Mouse (Mus musculus): ENCODE data around the gene Epb42. TPM values are rescaled to one million over a fixed set of nuclear protein-coding genes. Genes with fewer than 3 reads are reported as not detected.
"Not testable (repeated sequence)": the region's sequence is repeated elsewhere in the genome, so short reads cannot be mapped to it uniquely, and the experiment has no call there.

Gene Epb42
- polyA plus RNA-seq, 1 experiment: 0.13 TPM

DNA sequence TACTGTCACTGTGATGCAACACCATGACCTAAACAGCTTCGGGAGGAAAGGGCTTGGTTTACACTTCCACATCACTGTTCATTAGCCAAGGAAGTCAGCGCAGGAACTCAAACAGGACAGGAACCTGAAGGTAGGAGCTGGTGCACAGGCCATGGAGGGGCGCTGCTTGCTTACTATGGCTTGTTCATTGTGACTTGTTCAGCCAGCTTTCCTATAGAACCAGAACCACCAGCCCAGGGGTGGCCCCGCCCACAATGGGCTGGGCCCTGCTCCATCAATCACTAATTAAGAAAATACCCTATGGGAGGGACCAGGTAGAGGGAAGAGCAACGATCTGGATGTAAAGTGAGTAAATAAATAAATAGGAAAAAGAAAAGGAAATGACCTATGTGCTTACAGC is 63.9 kb downstream of the Epb42 start:
- TF ChIP-seq CTCF (IDR thresholded peaks at IDR 0.05; ENCODE audit: insufficient read depth, low read length): no peak
- TF ChIP-seq POLR2A (IDR thresholded peaks at IDR 0.05; ENCODE audit: borderline replicate concordance, extremely low read depth, low read depth, low read length): no peak
- DNase-seq: no peak
- H3K4me3 ChIP-seq (replicated peaks; ENCODE audit: extremely low read depth, low read depth, low read length): no peak overlapping the region
- 21% methylated on average over 5 of the region's 5 CpGs for WGBS
- H3K4me1 ChIP-seq (ENCODE audit: control insufficient read depth, insufficient read depth, low read length): peaks cover 4% of the 10 kb centered on the region; the same call in 1 of the 2 replicates

DNA sequence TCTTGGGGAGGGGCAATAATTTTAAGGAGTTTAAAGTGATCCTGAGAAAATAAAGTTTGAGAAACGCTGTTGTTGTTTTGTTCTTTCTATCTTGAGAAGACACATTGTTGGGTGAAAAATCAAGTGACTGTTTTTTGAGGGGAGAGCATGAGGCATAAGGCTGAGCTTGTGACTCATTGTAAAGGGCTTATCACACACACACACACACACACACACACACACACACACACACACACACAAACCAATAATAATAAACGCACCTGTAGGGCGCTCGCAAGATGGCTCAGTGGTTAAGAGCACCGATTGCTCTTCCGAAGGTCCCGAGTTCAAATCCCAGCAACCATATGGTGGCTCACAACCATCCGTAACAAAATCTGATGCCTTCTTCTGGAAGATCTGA is 64.6 kb downstream of the Epb42 start:
- not testable (repeated sequence) for H3K4me1 ChIP-seq (ENCODE audit: control insufficient read depth, insufficient read depth, low read length); H3K4me3 ChIP-seq (replicated peaks; ENCODE audit: extremely low read depth, low read depth, low read length); DNase-seq
- 93% methylated on average over 8 of the region's 8 CpGs for WGBS

DNA sequence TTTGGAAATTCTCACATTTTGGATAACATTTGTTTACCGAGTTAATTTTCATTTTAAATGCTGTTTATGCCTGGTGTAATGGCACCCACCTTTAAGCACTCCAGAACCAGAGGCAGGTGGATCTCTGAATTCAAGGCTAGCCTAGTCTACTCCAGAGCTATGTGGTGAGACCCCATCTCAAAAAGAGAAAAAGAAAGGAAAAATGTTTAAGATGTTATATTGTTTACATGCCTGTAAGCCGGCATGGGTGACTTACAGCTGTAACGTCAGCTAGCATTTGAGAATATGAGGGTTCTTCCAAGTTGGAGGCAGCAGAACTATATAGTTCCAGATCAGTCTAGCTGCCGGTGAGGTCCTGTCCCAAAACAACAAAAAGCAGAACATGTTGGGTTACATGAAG is 65.1 kb downstream of the Epb42 start:
- DNase-seq: no peak
- TF ChIP-seq POLR2A (IDR thresholded peaks at IDR 0.05; ENCODE audit: borderline replicate concordance, extremely low read depth, low read depth, low read length) (no peak), CTCF (IDR thresholded peaks at IDR 0.05; ENCODE audit: insufficient read depth, low read length) (no peak)
- H3K4me1 ChIP-seq (ENCODE audit: control insufficient read depth, insufficient read depth, low read length): peaks cover 6% of the 10 kb centered on the region
- WGBS: 89% methylated on average over 4 of the region's 4 CpGs
- H3K4me3 ChIP-seq (replicated peaks; ENCODE audit: extremely low read depth, low read depth, low read length): no peak overlapping the region

DNA sequence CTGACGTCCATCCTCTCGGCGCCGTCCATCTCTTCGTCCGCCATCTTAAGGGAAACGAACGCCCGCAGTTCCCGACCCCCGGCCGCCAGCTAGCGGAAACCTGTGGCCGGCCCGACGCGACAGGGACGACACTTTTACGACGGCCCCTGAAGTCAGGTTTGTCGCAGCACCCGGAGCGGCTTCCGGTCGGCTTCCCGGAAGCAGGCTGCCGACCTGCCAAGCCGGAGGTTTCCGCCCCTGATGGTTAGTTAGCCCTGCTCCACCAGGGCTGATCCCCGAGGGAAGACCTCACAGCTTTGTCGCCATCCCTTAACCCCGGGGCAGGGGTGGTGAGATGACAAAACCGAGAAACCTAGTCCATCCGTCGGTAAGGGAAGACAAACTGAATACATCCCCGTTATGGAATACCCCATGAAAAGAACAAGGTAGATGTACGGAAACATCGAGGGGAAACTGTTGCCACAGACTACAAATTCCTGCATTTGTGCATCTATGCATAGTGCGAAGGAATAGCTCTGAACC is 66.3 kb downstream of the Epb42 start, which contains the start of gene Ubr1:
Gene Ubr1, minus strand, starts transcription at position 157 of the 522 bp plus-strand sequence.
- WGBS: under 1% methylated on average over 39 of the region's 39 CpGs
- Histone ChIP-seq H3K4me1 (ENCODE audit: control insufficient read depth, insufficient read depth, low read length) (peaks cover 7% of the 10 kb centered on the region), H3K4me3 (replicated peaks; ENCODE audit: extremely low read depth, low read depth, low read length) (peak within 1 kb of the TSS; percentile 74)
- DNase-seq: peak; percentile 83
- TF ChIP-seq POLR2A (IDR thresholded peaks at IDR 0.05; ENCODE audit: borderline replicate concordance, extremely low read depth, low read depth, low read length) (peak; percentile 96), CTCF (IDR thresholded peaks at IDR 0.05; ENCODE audit: insufficient read depth, low read length) (no peak)

DNA sequence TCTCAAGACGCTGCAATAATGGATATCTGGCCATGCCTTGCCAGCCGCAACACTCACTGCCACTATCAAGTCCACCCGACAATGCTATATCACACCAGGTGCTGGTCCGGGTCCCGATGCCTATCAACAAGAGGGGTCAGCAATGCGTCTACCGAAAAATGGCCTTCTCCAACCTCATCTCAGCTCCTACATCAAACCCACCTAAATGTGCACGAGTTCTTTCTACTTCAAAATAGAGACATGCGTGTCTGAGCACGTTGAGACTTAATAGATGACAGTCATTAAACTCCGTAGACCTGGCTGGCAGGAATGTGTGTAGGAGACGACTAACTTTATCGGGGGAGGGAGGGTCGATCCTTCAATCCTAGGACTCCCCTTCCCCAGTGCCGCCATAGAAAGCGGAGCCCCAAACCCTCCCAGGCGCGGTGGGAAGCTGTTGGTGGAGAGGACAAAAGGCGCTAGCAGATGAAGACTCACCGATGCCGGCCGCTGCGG is 66.8 kb downstream of the Epb42 start:
- WGBS: under 1% methylated on average over 23 of the region's 23 CpGs
- no peak for DNase-seq
- Histone ChIP-seq H3K4me1 (ENCODE audit: control insufficient read depth, insufficient read depth, low read length) (peaks cover 7% of the 10 kb centered on the region), H3K4me3 (replicated peaks; ENCODE audit: extremely low read depth, low read depth, low read length) (peak overlapping the region; percentile 74)
- TF ChIP-seq POLR2A (IDR thresholded peaks at IDR 0.05; ENCODE audit: borderline replicate concordance, extremely low read depth, low read depth, low read length) (no peak), CTCF (IDR thresholded peaks at IDR 0.05; ENCODE audit: insufficient read depth, low read length) (no peak)

Other genes with a start within 250 kb of the Epb42 start
- 14.4 and 15.6 TPM in 2 replicates for gene Cdan1, start 186.9 kb downstream of the Epb42 start, polyA plus RNA-seq (2012; rRNA removed)
- gene Ttbk2, start 186.5 kb downstream of the Epb42 start, polyA plus RNA-seq (2012; rRNA removed): 3.9 and 4.0 TPM in 2 replicates
- 47.9 and 49.1 TPM in 2 replicates for gene Ubr1, start 66.4 kb downstream of the Epb42 start, polyA plus RNA-seq (2012; rRNA removed)
- 10.0 and 12.5 TPM in 2 replicates for gene Tmem62, start 60.1 kb downstream of the Epb42 start, polyA plus RNA-seq (2012; rRNA removed)
- 20.9 and 28.5 TPM in 2 replicates for gene Ccndbp1, start 28.7 kb downstream of the Epb42 start, polyA plus RNA-seq (2012; rRNA removed)
- 0.08 and 1.1 TPM in 2 replicates for gene Tgm5, start 48.8 kb upstream of the Epb42 start, polyA plus RNA-seq (2012; rRNA removed)
- gene Tgm7, start 72.7 kb upstream of the Epb42 start, polyA plus RNA-seq (2012; rRNA removed): not detected in 2 replicates
- gene Adal, start 103.4 kb upstream of the Epb42 start, polyA plus RNA-seq (2012; rRNA removed): 3.4 and 4.5 TPM in 2 replicates
- 8.7 and 9.1 TPM in 2 replicates for gene Lcmt2, start 103.6 kb upstream of the Epb42 start, polyA plus RNA-seq (2012; rRNA removed)
- 18.9 and 26.5 TPM in 2 replicates for gene Tubgcp4, start 133.6 kb upstream of the Epb42 start, polyA plus RNA-seq (2012; rRNA removed)
- 3.6 and 4.7 TPM in 2 replicates for gene Zscan29, start 134.1 kb upstream of the Epb42 start, polyA plus RNA-seq (2012; rRNA removed)
- 15.5 and 28.1 TPM in 2 replicates for gene Trp53bp1, start 234.3 kb upstream of the Epb42 start, polyA plus RNA-seq (2012; rRNA removed)